Comparison of ENCODE assay signal across 8 mouse cellular contexts in genomic region chr9:108783548-108784463, GRCm38 (mm10). TPM values are rescaled to one million over a fixed set of nuclear protein-coding genes. Genes with fewer than 3 reads are reported as not detected.
DNase-seq lines count a peak whose midpoint lies in the region; ATAC-seq and TF ChIP-seq lines count a peak whose summit lies in the region.

Gene Ip6k2 (plus strand): TSS chr9:108783796.

- peak; percentile 78 for TF ChIP-seq POLR2A in brain, embryonic 14.5 days (IDR thresholded peaks at IDR 0.05; ENCODE audit: borderline replicate concordance, extremely low read depth, insufficient read depth, insufficient read length, poor library complexity, severe bottlenecking)

- peaks cover 54% of the 10 kb centered on the region for H3K4me1 ChIP-seq in erythroblast, embryonic 14.5 days (ENCODE audit: control insufficient read depth)
- H3K4me1 ChIP-seq in heart, embryonic 12.5 days (replicated peaks), result peaks cover 43% of the 10 kb centered on the region
- H3K4me1 ChIP-seq in kidney, postnatal 0 days (replicated peaks; ENCODE audit: insufficient read depth, low read length), result peaks cover 28% of the 10 kb centered on the region
- H3K4me1 ChIP-seq in liver, embryonic 11.5 days (replicated peaks; ENCODE audit: control insufficient read depth, insufficient read depth, low read length), result peaks cover 29% of the 10 kb centered on the region
- peaks cover 16% of the 10 kb centered on the region; the same call in 1 of the 2 replicates for H3K4me1 ChIP-seq in stomach, embryonic 14.5 days (ENCODE audit: control insufficient read depth, insufficient read depth, low read length)

- peak; percentile 98 for ATAC-seq in heart, embryonic 12.5 days (ENCODE audit: insufficient number of reproducible peaks, low FRiP score)
- ATAC-seq in kidney, postnatal 0 days (replicated peaks; ENCODE audit: low FRiP score, low read depth), result peak; percentile 99
- peak; percentile 99 for ATAC-seq in liver, embryonic 11.5 days (replicated peaks; ENCODE audit: low FRiP score)
- ATAC-seq in stomach, embryonic 14.5 days (ENCODE audit: insufficient number of reproducible peaks, insufficient read depth, low FRiP score, low read depth), result peak; percentile 98

- under 1% methylated on average over 56 of the region's 56 CpGs for WGBS in heart, embryonic 12.5 days
- WGBS in kidney, postnatal 0 days, result under 1% methylated on average over 56 of the region's 56 CpGs
- 1% methylated on average over 56 of the region's 56 CpGs for WGBS in liver, embryonic 11.5 days
- under 1% methylated on average over 56 of the region's 56 CpGs for WGBS in stomach, embryonic 14.5 days

- H3K27me3 ChIP-seq in C2C12 (ENCODE audit: control insufficient read depth, insufficient read depth, insufficient read length), result no peaks in the 10 kb centered on the region
- H3K27me3 ChIP-seq in erythroblast, embryonic 14.5 days (ENCODE audit: control insufficient read depth), result peaks cover 18% of the 10 kb centered on the region
- no peaks in the 10 kb centered on the region for H3K27me3 ChIP-seq in heart, embryonic 12.5 days (replicated peaks)
- no peaks in the 10 kb centered on the region for H3K27me3 ChIP-seq in kidney, postnatal 0 days (ENCODE audit: insufficient read depth, low read length)
- no peaks in the 10 kb centered on the region for H3K27me3 ChIP-seq in liver, embryonic 11.5 days (replicated peaks; ENCODE audit: control insufficient read depth, insufficient read depth, low read length)
- no peaks in the 10 kb centered on the region for H3K27me3 ChIP-seq in stomach, embryonic 14.5 days (ENCODE audit: control insufficient read depth, insufficient read depth, low read length)

- peaks cover 52% of the 10 kb centered on the region for H3K79me2 ChIP-seq in C2C12 (ENCODE audit: control insufficient read depth, insufficient read depth)

- H3K27ac ChIP-seq in heart, embryonic 12.5 days (ENCODE audit: poor library complexity, severe bottlenecking), result peak within 1 kb of the TSS; percentile 84
- H3K27ac ChIP-seq in kidney, postnatal 0 days, result peak within 1 kb of the TSS; percentile 87
- peak within 1 kb of the TSS; percentile 82 for H3K27ac ChIP-seq in liver, embryonic 11.5 days (ENCODE audit: low read depth, low read length)
- peak within 1 kb of the TSS; percentile 77 for H3K27ac ChIP-seq in stomach, embryonic 14.5 days (ENCODE audit: low read length)

- DNase-seq in brain, embryonic 14.5 days (ENCODE audit: low read depth), result peak; percentile 99
- peak; percentile 98 for DNase-seq in kidney, postnatal 0 days (ENCODE audit: low spot score)
- peak; percentile 96 for DNase-seq in liver, embryonic 11.5 days (ENCODE audit: low spot score)
- DNase-seq in naive thymus-derived CD4-positive, alpha-beta T cell, adult 2 months (ENCODE audit: low read depth), result peak; percentile 89

- no peaks in the 10 kb centered on the region for H3K36me3 ChIP-seq in C2C12 (ENCODE audit: control insufficient read depth, insufficient read depth)
- H3K36me3 ChIP-seq in erythroblast, embryonic 14.5 days (ENCODE audit: control insufficient read depth), result peaks cover 31% of the 10 kb centered on the region
- peaks cover 3% of the 10 kb centered on the region; the same call in 1 of the 2 replicates for H3K36me3 ChIP-seq in heart, embryonic 12.5 days
- H3K36me3 ChIP-seq in kidney, postnatal 0 days (ENCODE audit: insufficient read depth, low read length), result no peaks in the 10 kb centered on the region
- peaks cover 3% of the 10 kb centered on the region; the same call in 1 of the 2 replicates for H3K36me3 ChIP-seq in liver, embryonic 11.5 days (ENCODE audit: control insufficient read depth, insufficient read depth, low read length)
- H3K36me3 ChIP-seq in stomach, embryonic 14.5 days (ENCODE audit: control insufficient read depth, insufficient read depth, low read length), result no peaks in the 10 kb centered on the region

- H3K9me3 ChIP-seq in erythroblast, embryonic 14.5 days (ENCODE audit: control insufficient read depth, low read length), result no peaks in the 10 kb centered on the region
- H3K9me3 ChIP-seq in heart, embryonic 12.5 days (replicated peaks), result no peaks in the 10 kb centered on the region
- H3K9me3 ChIP-seq in kidney, postnatal 0 days (replicated peaks; ENCODE audit: low read length), result no peaks in the 10 kb centered on the region
- no peaks in the 10 kb centered on the region for H3K9me3 ChIP-seq in liver, embryonic 11.5 days (ENCODE audit: control insufficient read depth, low read length)
- H3K9me3 ChIP-seq in stomach, embryonic 14.5 days (ENCODE audit: control insufficient read depth, low read depth, low read length), result no peaks in the 10 kb centered on the region

- H3K79me3 ChIP-seq in C2C12 (ENCODE audit: low read depth), result peaks cover 49% of the 10 kb centered on the region

- TF ChIP-seq CTCF in C2C12 (IDR thresholded peaks at IDR 0.05; ENCODE audit: control insufficient read depth, insufficient read depth, insufficient read length), result no peak
- TF ChIP-seq CTCF in brain, embryonic 14.5 days (IDR thresholded peaks at IDR 0.05; ENCODE audit: borderline replicate concordance, extremely low read depth, insufficient read depth, insufficient read length), result no peak
- TF ChIP-seq CTCF in kidney, postnatal 0 days (IDR thresholded peaks at IDR 0.05; ENCODE audit: low read depth), result no peak

- peak within 1 kb of the TSS; percentile 98 for H3K9ac ChIP-seq in heart, embryonic 12.5 days
- H3K9ac ChIP-seq in kidney, postnatal 0 days (ENCODE audit: low read depth, low read length), result peak within 1 kb of the TSS; percentile 94
- peak within 1 kb of the TSS; percentile 93 for H3K9ac ChIP-seq in liver, embryonic 11.5 days (ENCODE audit: low read depth, low read length)
- peak within 1 kb of the TSS; percentile 95 for H3K9ac ChIP-seq in stomach, embryonic 14.5 days (replicated peaks; ENCODE audit: low read depth, low read length)

- peak within 1 kb of the TSS; percentile 65 for H3K4me2 ChIP-seq in heart, embryonic 12.5 days
- peak within 1 kb of the TSS; percentile 60 for H3K4me2 ChIP-seq in kidney, postnatal 0 days (ENCODE audit: low read length)
- H3K4me2 ChIP-seq in liver, embryonic 11.5 days, result peak within 1 kb of the TSS; percentile 80
- peak within 1 kb of the TSS; percentile 64 for H3K4me2 ChIP-seq in stomach, embryonic 14.5 days (replicated peaks; ENCODE audit: low read depth, low read length)

- peak within 1 kb of the TSS; percentile 84 for H3ac ChIP-seq in C2C12 (ENCODE audit: control insufficient read depth, insufficient read length, low read depth)

- H3K4me3 ChIP-seq in C2C12 (ENCODE audit: insufficient read depth, poor library complexity, severe bottlenecking), result peak within 1 kb of the TSS; percentile 90
- H3K4me3 ChIP-seq in erythroblast, embryonic 14.5 days (replicated peaks), result peak within 1 kb of the TSS; percentile 97
- H3K4me3 ChIP-seq in heart, embryonic 12.5 days, result peak within 1 kb of the TSS; percentile 86
- peak within 1 kb of the TSS; percentile 82 for H3K4me3 ChIP-seq in kidney, postnatal 0 days (replicated peaks; ENCODE audit: low read depth, low read length)
- H3K4me3 ChIP-seq in liver, embryonic 11.5 days (ENCODE audit: low read depth, low read length), result peak within 1 kb of the TSS; percentile 89
- H3K4me3 ChIP-seq in stomach, embryonic 14.5 days (ENCODE audit: low read depth, low read length), result peak within 1 kb of the TSS; percentile 88

TF ChIP-seq in C2C12, 6 proteins besides CTCF, POLR2A, EP300 and RAD21:
- TF ChIP-seq FOSL1 (IDR thresholded peaks at IDR 0.05; ENCODE audit: insufficient read depth, low read length, poor library complexity, severe bottlenecking), result no peak
- no peak for TF ChIP-seq MYOD1 (IDR thresholded peaks at IDR 0.05; ENCODE audit: control insufficient read depth, insufficient read length, low read depth)
- TF ChIP-seq CEBPB (IDR thresholded peaks at IDR 0.05; ENCODE audit: low read depth), result no peak
- TF ChIP-seq MAX (IDR thresholded peaks at IDR 0.05), result peak; percentile 17
- TF ChIP-seq MYOG (IDR thresholded peaks at IDR 0.05; ENCODE audit: control insufficient read depth, extremely low read depth, insufficient read length), result no peak
- TF ChIP-seq USF1 (IDR thresholded peaks at IDR 0.05; ENCODE audit: low read depth), result no peak
TF ChIP-seq in C2C12: peak in this region for 1.

RNA-seq across cellular contexts. Expression of gene Ip6k2, which starts in this region (rescaled TPM):
- polyA plus RNA-seq in C2C12 (2012; fragmentation: generic; extraction: Trizol), result 37.1 TPM
- polyA plus RNA-seq in brain, embryonic 14.5 days (2012; rRNA removed), result 352 and 472 TPM in 2 replicates
- polyA plus RNA-seq in erythroblast, embryonic 14.5 days (2012), result 5.9 and 7.9 TPM in 2 replicates
- polyA plus RNA-seq in heart, embryonic 12.5 days (2016; fragmentation: Nextera tagmentation; extraction: Ambion mirVana), result 45.1 and 47.7 TPM in 2 replicates
- polyA plus RNA-seq in kidney, postnatal 0 days (2015; fragmentation: Nextera tagmentation; extraction: Ambion mirVana), result 74.6 and 79.5 TPM in 2 replicates
- polyA plus RNA-seq in liver, embryonic 11.5 days (2014; fragmentation: Nextera tagmentation; extraction: Ambion mirVana), result 31.8 and 37.5 TPM in 2 replicates
- polyA plus RNA-seq in stomach, embryonic 14.5 days (2014; fragmentation: Nextera tagmentation; extraction: Ambion mirVana), result 118 and 123 TPM in 2 replicates

Comparison
In these comparisons a context has a peak if more than half of its experiments do, and no peak if none do; other contexts are left out.
1. Peak in every context shown above with its lines: DNase-seq, ATAC-seq, H3K4me3 ChIP-seq and H3K27ac ChIP-seq.